Mouse (Mus musculus) mesoderm, embryonic 11.5 days (tissue): ENCODE measurements at regions not wholly inside any gene's neighbourhood (a gene's known extent, or its start where the extent isn't known, plus 50 kb on each side); places are given as distances from the start of the nearest gene placed in this dataset.

Source experiments
- DNase-seq: peaks from one replicate; pipeline ENCODE4 v3.0.0-alpha.2; 2012; ENCODE audit warnings: low read depth, low spot score

GRCm38 (mm10) chr8:116133503-116133902 is 371.3 kb upstream of the Dynlrb2 start:
- no peak for DNase-seq

- no peak for DNase-seq
Observed at GRCm38 (mm10) chr8:116133084-116133483, 371.7 kb upstream of the Dynlrb2 start.

DNA sequence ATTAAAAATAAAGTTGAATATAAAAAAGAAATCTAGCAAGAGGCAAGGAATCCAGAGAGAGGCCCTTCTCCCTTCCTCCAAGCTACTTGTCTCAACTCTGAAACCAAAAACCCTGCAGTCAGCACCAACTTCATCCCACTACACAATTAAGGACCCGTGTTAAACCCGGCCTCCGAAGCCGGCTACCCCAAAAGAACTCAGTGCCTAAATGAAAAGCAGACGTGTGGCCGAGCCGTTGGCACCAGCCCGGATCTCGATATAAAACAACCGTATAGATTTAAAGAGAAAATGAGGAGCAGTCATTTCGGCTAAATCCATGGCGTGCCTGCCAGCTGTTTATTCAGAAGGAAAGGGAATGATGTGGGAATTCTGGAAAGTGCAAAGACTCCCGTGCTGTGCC is 384.7 kb upstream of the Dynlrb2 start:
- no peak for DNase-seq

GRCm38 (mm10) chr8:116117919-116118318 is 386.9 kb upstream of the Dynlrb2 start:
- no peak for DNase-seq

- DNase-seq = no peak
Observed at GRCm38 (mm10) chr8:116116625-116117024, 388.1 kb upstream of the Dynlrb2 start.

GRCm38 (mm10) chr8:116115811-116116372 is 388.9 kb upstream of the Dynlrb2 start:
- DNase-seq = peak; percentile 47

- DNase-seq = no peak
Observed at GRCm38 (mm10) chr8:116114978-116115377, 389.8 kb upstream of the Dynlrb2 start.

- DNase-seq = no peak
Observed at GRCm38 (mm10) chr8:116114502-116114901, 390.3 kb upstream of the Dynlrb2 start.

DNA sequence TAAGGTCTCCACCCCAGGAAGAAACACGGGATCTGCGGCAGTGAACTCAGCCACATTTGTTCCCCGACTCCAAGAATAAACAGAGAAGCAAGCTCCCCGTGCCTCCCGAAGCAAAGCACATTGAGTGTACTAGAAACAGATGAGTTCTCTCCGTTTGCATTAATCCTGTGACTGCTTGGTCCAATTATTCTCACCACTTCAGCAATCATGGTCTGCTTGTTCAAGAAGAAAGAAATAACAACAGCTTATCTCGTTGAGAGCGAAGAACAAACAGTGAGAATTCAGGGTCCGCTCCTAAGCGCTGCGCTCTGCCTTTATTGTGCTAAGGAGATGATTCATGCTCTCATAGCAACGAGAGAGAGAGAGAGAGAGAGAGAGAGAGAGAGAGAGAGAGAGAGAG is 393.6 kb upstream of the Dynlrb2 start:
- no peak for DNase-seq

DNA sequence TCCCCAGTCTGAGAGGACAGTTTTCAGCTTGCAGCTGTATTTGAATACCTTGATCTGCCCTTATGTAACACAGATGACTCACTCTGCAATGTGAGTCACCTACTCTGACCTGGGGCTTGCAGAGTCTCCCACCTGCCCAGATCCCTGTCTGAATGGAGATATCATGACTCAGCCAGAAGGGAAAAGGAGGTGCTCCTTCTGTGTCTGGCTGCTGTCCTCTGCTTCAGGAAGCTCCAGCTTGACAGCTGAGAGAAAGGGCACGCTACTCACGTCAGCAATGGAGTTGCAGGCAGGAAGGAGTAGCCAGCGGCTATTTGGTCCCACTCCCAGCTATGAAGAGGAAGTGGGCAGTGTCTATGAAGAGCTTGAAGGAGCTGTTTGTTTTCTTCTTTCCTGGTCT is 389.1 kb upstream of the Maf start:
- no peak for DNase-seq

GRCm38 (mm10) chr8:116083156-116083555 is 375.6 kb upstream of the Maf start:
- DNase-seq = no peak

DNA sequence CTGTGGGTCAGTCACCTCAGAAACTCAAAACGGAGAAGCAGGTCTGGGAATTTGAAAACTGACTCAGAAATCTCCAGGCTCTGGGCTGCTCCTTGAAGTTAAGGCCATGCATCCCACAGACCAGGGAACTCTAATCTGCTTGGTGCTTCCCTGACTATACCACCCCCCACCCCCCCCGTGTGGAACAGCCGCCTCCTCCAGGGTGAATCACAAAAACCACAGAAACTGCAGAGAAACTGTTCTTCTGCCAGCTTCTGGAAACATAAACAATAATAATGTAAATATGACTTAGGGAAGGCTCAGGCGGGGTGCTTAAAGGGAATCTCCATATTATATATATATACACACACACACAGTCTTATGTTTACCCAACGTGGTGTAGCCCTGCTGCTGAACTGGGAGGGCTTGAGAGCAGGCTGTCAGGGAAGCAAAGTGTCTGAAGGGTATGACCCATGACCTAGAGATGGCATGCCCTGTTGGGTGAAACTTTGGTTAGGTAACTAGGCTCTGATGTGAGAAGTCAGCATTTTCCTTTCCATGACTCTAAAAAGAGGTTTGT is 371.3 kb upstream of the Maf start:
- no peak for DNase-seq

- no peak for DNase-seq
Observed at GRCm38 (mm10) chr8:116071497-116071896, 363.9 kb upstream of the Maf start.

DNA sequence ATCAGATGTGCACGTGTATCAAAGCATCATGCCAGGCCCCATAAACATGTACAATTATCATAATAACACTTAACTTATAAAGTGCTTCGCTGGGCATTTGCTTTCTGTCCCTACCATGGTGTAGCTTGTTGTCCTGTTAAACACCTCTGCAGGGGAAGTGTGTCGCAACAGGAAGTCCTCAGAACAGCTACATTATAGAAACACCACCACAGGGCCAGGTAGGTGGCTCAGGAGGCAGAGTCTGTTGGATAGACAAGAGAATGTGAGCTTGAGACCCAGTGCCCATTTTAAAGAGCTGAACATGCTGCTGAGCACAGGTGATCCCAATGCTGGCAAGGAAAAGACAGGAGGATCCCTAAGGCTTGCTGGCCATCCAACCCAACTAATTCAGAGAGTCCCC is 361.9 kb upstream of the Maf start:
- no peak for DNase-seq

DNA sequence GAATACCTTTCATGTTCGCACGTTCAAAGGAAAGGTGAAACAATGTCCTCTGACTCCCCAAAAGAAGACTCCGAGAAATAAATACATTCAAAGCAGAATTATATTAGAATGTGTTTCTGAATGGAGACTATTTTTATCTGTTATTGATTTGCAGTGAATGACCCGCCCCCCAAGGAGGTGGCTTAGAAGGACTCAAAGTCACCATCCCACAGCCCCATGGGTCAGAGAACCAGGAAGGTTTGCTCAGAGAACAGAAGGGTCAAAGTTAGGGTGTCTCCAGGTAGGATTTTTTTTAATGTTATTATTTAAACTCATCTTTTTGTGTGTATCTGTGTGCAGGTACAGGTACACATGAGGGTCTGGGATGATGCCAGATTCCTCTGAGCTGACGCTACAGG is 360.4 kb upstream of the Maf start:
- DNase-seq = no peak

- DNase-seq = no peak
Observed at GRCm38 (mm10) chr8:116067182-116067977, 359.8 kb upstream of the Maf start.

DNA sequence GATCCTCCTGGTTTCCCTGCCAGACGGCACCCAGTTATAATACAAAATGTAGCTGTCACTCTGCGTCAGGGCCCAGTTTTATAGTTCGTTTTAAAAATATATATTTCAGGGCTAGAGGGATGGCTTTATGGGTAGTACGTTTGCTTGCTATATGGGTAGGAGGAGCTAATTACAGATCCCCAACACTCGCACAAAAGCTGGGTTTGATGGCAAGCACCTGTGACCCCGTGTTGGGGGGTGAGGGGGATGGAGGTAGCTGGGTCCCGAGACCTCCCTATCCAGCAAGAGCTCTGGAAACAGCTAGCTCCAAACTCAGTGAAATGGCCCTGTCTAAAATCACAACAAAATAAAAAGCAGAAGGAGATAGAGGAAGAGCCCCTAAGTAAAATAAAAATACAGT is 358.3 kb upstream of the Maf start:
- DNase-seq = no peak

DNA sequence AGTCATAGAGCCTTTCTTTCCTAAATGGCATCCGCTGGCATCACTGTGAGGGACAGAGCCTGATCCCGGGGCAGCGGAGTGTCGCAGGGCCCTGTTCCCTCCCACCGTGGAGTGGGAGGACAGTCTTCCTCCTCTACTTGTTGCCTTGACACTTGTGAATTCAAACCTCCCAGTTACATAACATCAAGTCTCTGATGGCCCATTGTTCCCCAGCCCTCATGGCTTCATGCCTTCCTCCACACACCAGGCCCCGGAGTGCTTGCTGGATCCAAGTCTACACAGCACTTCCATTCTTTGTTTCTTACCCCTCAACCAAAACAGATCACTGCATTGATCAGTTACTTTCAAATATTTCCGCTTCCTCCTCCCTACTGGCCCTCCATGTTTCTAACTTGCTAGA is 357.7 kb upstream of the Maf start:
- DNase-seq = no peak

- no peak for DNase-seq
Observed at GRCm38 (mm10) chr8:116064562-116064961, 357.0 kb upstream of the Maf start.

DNA sequence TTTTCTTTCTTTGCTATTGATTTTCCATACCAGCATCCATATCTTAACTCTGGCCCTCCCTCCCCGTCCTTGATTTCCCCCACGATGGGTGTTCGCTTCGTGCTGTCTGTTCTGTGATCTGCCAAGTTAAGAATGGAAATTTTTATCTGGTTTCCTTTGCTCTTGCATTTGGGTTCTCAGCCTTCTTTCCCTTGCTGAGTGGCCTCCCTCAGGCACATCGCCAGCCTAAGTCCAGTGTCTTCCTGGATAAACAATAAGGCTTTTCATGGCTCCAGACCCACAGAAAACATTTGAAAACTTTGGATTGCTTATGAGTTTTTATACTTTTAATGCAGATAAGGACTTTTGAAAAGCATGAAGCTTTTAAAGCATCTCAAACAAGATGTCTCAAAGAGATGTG is 355.9 kb upstream of the Maf start:
- DNase-seq = no peak

GRCm38 (mm10) chr8:116053483-116053882 is 345.9 kb upstream of the Maf start:
- DNase-seq = peak; percentile 81

DNA sequence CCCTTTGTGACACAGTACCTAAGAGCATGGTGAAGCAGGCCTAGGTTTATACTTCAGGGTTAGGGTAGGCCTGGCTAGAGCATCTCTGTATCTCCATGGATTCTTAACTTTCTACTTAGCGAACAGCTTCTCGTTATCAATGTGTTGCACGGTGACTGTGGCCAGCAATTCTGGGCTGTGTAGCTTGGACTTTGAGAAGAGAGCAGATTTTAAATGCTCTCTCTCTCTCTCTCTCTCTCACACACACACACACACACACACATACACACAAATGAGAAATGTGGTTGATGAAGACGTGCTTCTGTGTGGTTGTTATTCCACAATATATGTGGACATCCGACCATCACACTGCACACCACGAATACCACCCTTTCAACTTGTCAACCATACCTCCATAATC is 345.4 kb upstream of the Maf start:
- DNase-seq = no peak

DNA sequence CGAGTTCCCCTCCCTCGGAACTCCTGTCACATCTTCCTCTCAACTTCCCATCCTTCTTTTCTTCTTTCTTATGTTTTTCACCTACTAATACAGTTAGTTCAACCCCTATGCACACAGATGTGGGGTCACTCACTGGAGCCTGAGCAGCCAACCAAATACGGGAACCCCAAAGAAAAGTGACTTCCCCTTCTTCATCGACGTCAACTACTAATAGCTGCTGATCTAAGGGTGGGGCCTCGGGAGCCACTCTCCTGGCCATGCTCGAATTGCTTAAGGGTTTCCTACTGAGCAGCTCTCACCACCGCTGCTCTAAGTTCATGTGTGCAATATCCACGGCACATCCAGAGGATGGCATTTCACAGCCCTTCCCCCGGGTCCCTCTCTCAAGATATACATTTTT is 340.9 kb upstream of the Maf start:
- no peak for DNase-seq
